ENCODE assay signal across 17 mouse cellular contexts in the genomic region with DNA sequence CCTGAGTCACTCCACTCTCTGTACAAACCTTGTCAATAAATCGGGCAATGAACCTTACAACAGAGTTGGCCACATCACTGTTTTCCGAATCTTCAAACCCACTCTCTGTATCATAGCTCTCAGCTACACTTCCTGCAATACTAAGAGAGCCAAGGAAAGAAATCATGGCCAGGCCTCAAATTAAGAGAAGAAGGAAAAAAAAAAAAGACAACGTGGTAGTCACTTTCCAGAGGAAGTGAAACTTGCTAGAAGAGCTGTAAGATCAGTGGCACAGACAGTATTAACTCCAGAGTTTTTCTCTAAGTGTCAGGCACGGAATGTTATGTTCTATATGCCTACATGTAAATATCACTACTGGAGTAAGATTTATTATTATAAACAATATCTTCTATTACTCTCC.
"Had no signal": no experiment of that assay in that cellular context is flagged by ENCODE, and none has a peak within 500 bp of the region (broad histone marks: within the 10 kb centered on the region; RNA-seq: fewer than 3 reads in every experiment).

No protein-coding gene starts in this region.

- H3K27me3 ChIP-seq: limb, embryonic 13.5 days; liver, embryonic 15.5 days; midbrain, embryonic 15.5 days; neural tube, embryonic 13.5 days; stomach, embryonic 15.5 days had no signal

- ATAC-seq: inflammation-experienced regulatory T-cells, adult 6 months; intestine, postnatal 0 days; midbrain, embryonic 15.5 days had no signal

- H3K27ac ChIP-seq: limb, embryonic 13.5 days; liver, embryonic 15.5 days; midbrain, embryonic 15.5 days; neural tube, embryonic 13.5 days; stomach, embryonic 15.5 days had no signal

- H3K9ac ChIP-seq: limb, embryonic 13.5 days; liver, embryonic 15.5 days; lung, embryonic 14.5 days; midbrain, embryonic 15.5 days; neural tube, embryonic 13.5 days; stomach, embryonic 15.5 days had no signal

- H3K4me2 ChIP-seq: limb, embryonic 13.5 days; liver, embryonic 11.5 days; liver, embryonic 15.5 days; lung, embryonic 14.5 days; midbrain, embryonic 15.5 days; neural tube, embryonic 13.5 days; stomach, embryonic 15.5 days had no signal

- H3K9me3 ChIP-seq: limb, embryonic 13.5 days; liver, embryonic 15.5 days; midbrain, embryonic 15.5 days; neural tube, embryonic 13.5 days; stomach, embryonic 15.5 days had no signal

- H3K4me3 ChIP-seq: limb, embryonic 13.5 days; liver, embryonic 15.5 days; midbrain, embryonic 15.5 days; neural tube, embryonic 13.5 days; stomach, embryonic 15.5 days had no signal

- H3K4me1 ChIP-seq: limb, embryonic 13.5 days; liver, embryonic 15.5 days; midbrain, embryonic 15.5 days; neural tube, embryonic 13.5 days; stomach, embryonic 15.5 days had no signal

- DNase-seq: kidney, adult 8-10 months; kidney, postnatal 25 days; left cerebral cortex, postnatal 4 days; lung, embryonic 14.5 days; lung, postnatal 10 days; lung, postnatal 4 days; spleen, adult 18-20 months; thymus, adult 2 months; thymus, postnatal 25 days had no signal
